In the genomic region with DNA sequence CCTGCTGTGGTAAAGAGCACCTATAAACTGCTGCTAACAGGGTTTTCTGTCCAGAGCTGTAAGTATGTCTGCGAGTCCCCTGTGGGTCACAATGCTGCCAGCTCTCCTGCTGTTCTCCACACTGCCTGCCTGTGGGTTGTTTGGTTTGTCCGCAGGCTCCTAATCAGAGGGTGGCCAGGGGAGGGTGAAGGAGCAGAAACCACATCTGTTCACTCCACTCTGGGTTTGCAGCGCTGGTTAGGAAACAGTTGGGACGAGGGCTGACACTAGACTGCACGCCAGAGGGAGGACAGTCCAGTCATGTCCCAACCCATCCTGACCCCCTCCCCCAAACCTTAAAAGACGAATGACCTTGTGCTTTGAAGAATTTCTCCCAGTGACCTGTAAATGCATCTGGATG, we compare ENCODE assay signal across 18 mouse cellular contexts. TPM values are rescaled to one million over a fixed set of nuclear protein-coding genes. Genes with fewer than 3 reads are reported as not detected.
DNase-seq lines count a peak whose midpoint lies in the region; ATAC-seq and TF ChIP-seq lines count a peak whose summit lies in the region.
"Had no signal": no experiment of that assay in that cellular context is flagged by ENCODE, and none has a peak within 500 bp of the region (broad histone marks: within the 10 kb centered on the region; RNA-seq: fewer than 3 reads in every experiment).

No protein-coding gene starts in this region.

- no peak for ATAC-seq in forebrain, embryonic 14.5 days
- ATAC-seq in megakaryocyte, adult 5-6 weeks (ENCODE audit: poor library complexity, severe bottlenecking) = no peak
- peak; percentile 7; the same call in 1 of the 2 replicates for ATAC-seq in liver, embryonic 14.5 days (ENCODE audit: insufficient read depth)
- no peak for ATAC-seq in neural tube, embryonic 15.5 days (ENCODE audit: low FRiP score)

- TF ChIP-seq EP300 in liver, embryonic 14.5 days (IDR thresholded peaks at IDR 0.05; ENCODE audit: low read depth) = no peak

- no peak overlapping the region for H3K4me3 ChIP-seq in forebrain, embryonic 10.5 days
- H3K4me3 ChIP-seq in forebrain, embryonic 14.5 days (ENCODE audit: low read depth, low read length) = no peak overlapping the region
- peak overlapping the region; percentile 85 for H3K4me3 ChIP-seq in megakaryocyte, embryonic 14.5 days (replicated peaks)
- no peak overlapping the region for H3K4me3 ChIP-seq in liver, embryonic 14.5 days (ENCODE audit: insufficient read depth in 1 of 2, low read depth in 2 of 2, low read length in 2 of 2)
- H3K4me3 ChIP-seq in neural tube, embryonic 15.5 days (replicated peaks) = no peak overlapping the region
- H3K4me3 ChIP-seq: heart, embryonic 10.5 days; kidney, embryonic 15.5 days; limb, embryonic 15.5 days; neural tube, embryonic 12.5 days had no signal

- no peak; the same call in 1 of the 2 replicates for TF ChIP-seq CTCF in liver, embryonic 14.5 days (IDR thresholded peaks at IDR 0.05; ENCODE audit: low read depth)

- H3K4me2 ChIP-seq in forebrain, embryonic 14.5 days (ENCODE audit: low read length) = no peak overlapping the region
- H3K4me2 ChIP-seq in liver, embryonic 14.5 days (ENCODE audit: low read depth) = peak overlapping the region; percentile 65
- H3K4me2 ChIP-seq in neural tube, embryonic 15.5 days = no peak overlapping the region
- H3K4me2 ChIP-seq: kidney, embryonic 15.5 days; limb, embryonic 15.5 days; neural tube, embryonic 12.5 days had no signal

- H3K27ac ChIP-seq in forebrain, embryonic 10.5 days = peak overlapping the region; percentile 41; the same call in 1 of the 2 replicates
- H3K27ac ChIP-seq in forebrain, embryonic 14.5 days (ENCODE audit: low read depth, low read length) = no peak overlapping the region
- peak overlapping the region; percentile 88 for H3K27ac ChIP-seq in liver, embryonic 14.5 days
- H3K27ac ChIP-seq in neural tube, embryonic 15.5 days (replicated peaks) = peak overlapping the region; percentile 46
- H3K27ac ChIP-seq: kidney, embryonic 15.5 days; limb, embryonic 15.5 days; neural tube, embryonic 12.5 days had no signal

- 61% methylated on average over 6 of the region's 6 CpGs for WGBS in forebrain, embryonic 10.5 days
- WGBS in forebrain, embryonic 14.5 days = 64% methylated on average over 6 of the region's 6 CpGs
- 20% methylated on average over 6 of the region's 6 CpGs for WGBS in liver, embryonic 14.5 days (ENCODE audit: insufficient replicate concordance)
- 50% methylated on average over 6 of the region's 6 CpGs for WGBS in neural tube, embryonic 15.5 days

- peaks cover 66% of the 10 kb centered on the region for H3K36me3 ChIP-seq in forebrain, embryonic 10.5 days (replicated peaks)
- H3K36me3 ChIP-seq in forebrain, embryonic 14.5 days (ENCODE audit: control insufficient read depth, insufficient read depth, low read length) = peaks cover 20% of the 10 kb centered on the region; the same call in 1 of the 2 replicates
- H3K36me3 ChIP-seq in megakaryocyte, embryonic 14.5 days (replicated peaks; ENCODE audit: low read length) = peaks cover 100% of the 10 kb centered on the region
- H3K36me3 ChIP-seq in liver, embryonic 14.5 days (replicated peaks; ENCODE audit: control insufficient read depth, insufficient read depth, low read depth) = peaks cover 61% of the 10 kb centered on the region
- peaks cover 16% of the 10 kb centered on the region; the same call in 1 of the 2 replicates for H3K36me3 ChIP-seq in neural tube, embryonic 15.5 days

- no peak for DNase-seq in forebrain, embryonic 10.5 days (ENCODE audit: extremely low spot score, low spot score)
- no peak for DNase-seq in forebrain, embryonic 14.5 days (ENCODE audit: low spot score)
- no peak for DNase-seq in liver, embryonic 14.5 days (ENCODE audit: low read depth in 3 of 3, low spot score in 3 of 3)
- no peak for DNase-seq in right cerebral cortex, postnatal 36 days (ENCODE audit: low spot score in 2 of 2)
- no peak for DNase-seq in lung, postnatal 36 days
- DNase-seq: cerebellum, adult 11 months; layer of hippocampus, adult 9-11 months had no signal

- peaks cover 31% of the 10 kb centered on the region for H3K4me1 ChIP-seq in forebrain, embryonic 10.5 days
- peaks cover 10% of the 10 kb centered on the region for H3K4me1 ChIP-seq in forebrain, embryonic 14.5 days (ENCODE audit: control insufficient read depth, insufficient read depth, low read length)
- peaks cover 100% of the 10 kb centered on the region for H3K4me1 ChIP-seq in megakaryocyte, embryonic 14.5 days
- H3K4me1 ChIP-seq in liver, embryonic 14.5 days (replicated peaks; ENCODE audit: control insufficient read depth in 2 of 2, insufficient read depth in 2 of 2, low read length in 1 of 2) = peaks cover 46 to 68% of the 10 kb centered on the region in 2 experiments
- H3K4me1 ChIP-seq in neural tube, embryonic 15.5 days = peaks cover 24% of the 10 kb centered on the region

- H3K9me3 ChIP-seq in forebrain, embryonic 10.5 days = no peaks in the 10 kb centered on the region
- H3K9me3 ChIP-seq in forebrain, embryonic 14.5 days (replicated peaks; ENCODE audit: control insufficient read depth, low read length) = no peaks in the 10 kb centered on the region
- no peaks in the 10 kb centered on the region for H3K9me3 ChIP-seq in megakaryocyte, embryonic 14.5 days
- no peaks in the 10 kb centered on the region for H3K9me3 ChIP-seq in liver, embryonic 14.5 days (ENCODE audit: control insufficient read depth, low read length)
- no peaks in the 10 kb centered on the region for H3K9me3 ChIP-seq in neural tube, embryonic 15.5 days (replicated peaks)
- H3K9me3 ChIP-seq: heart, embryonic 10.5 days; kidney, embryonic 15.5 days; limb, embryonic 15.5 days; neural tube, embryonic 12.5 days had no signal

- H3K9ac ChIP-seq in forebrain, embryonic 14.5 days (ENCODE audit: low read length) = no peak overlapping the region
- peak overlapping the region; percentile 49 for H3K9ac ChIP-seq in liver, embryonic 14.5 days (replicated peaks)
- no peak overlapping the region for H3K9ac ChIP-seq in neural tube, embryonic 15.5 days (replicated peaks)
- H3K9ac ChIP-seq: kidney, embryonic 15.5 days; limb, embryonic 15.5 days; neural tube, embryonic 12.5 days had no signal

- H3K27me3 ChIP-seq in forebrain, embryonic 10.5 days (ENCODE audit: poor library complexity, severe bottlenecking) = no peaks in the 10 kb centered on the region
- no peaks in the 10 kb centered on the region for H3K27me3 ChIP-seq in forebrain, embryonic 14.5 days (replicated peaks; ENCODE audit: control insufficient read depth, insufficient read depth, low read length)
- H3K27me3 ChIP-seq in megakaryocyte, embryonic 14.5 days (replicated peaks) = no peaks in the 10 kb centered on the region
- H3K27me3 ChIP-seq in liver, embryonic 14.5 days (ENCODE audit: control insufficient read depth, insufficient read depth, low read length) = no peaks in the 10 kb centered on the region
- H3K27me3 ChIP-seq in neural tube, embryonic 15.5 days (replicated peaks) = no peaks in the 10 kb centered on the region
- H3K27me3 ChIP-seq: kidney, embryonic 15.5 days; limb, embryonic 15.5 days; neural tube, embryonic 12.5 days had no signal

RNA-seq across cellular contexts. Expression of a gene that starts 16.1 kb away (rescaled TPM):
- polyA plus RNA-seq in forebrain, embryonic 10.5 days (2016; fragmentation: Nextera tagmentation; extraction: Ambion mirVana) = 26.5 and 26.8 TPM in 2 replicates
- polyA plus RNA-seq in forebrain, embryonic 14.5 days (2014; fragmentation: Nextera tagmentation; extraction: Ambion mirVana) = 19.6 and 20.0 TPM in 2 replicates
- 293 and 361 TPM in 2 replicates for polyA plus RNA-seq in megakaryocyte, embryonic 14.5 days (2012; ENCODE audit: insufficient read depth, low replicate concordance)
- 45.8 and 48.6 TPM in 2 replicates for total RNA-seq in megakaryocyte, adult 5-6 weeks (2015)
- total RNA-seq in megakaryocyte, adult 5-6 weeks (2017) = 103 and 116 TPM in 2 replicates
- 29.1 and 34.8 TPM in 2 replicates for polyA plus RNA-seq in liver, embryonic 14.5 days (2012; rRNA removed)
- polyA plus RNA-seq in liver, embryonic 14.5 days (2014; fragmentation: Nextera tagmentation; extraction: Ambion mirVana) = 21.3 and 24.7 TPM in 2 replicates
- polyA plus RNA-seq in neural tube, embryonic 15.5 days (2015; fragmentation: Nextera tagmentation; extraction: Ambion mirVana) = 25.3 and 30.3 TPM in 2 replicates

RNA-seq across cellular contexts. Expression of a gene that starts 27.2 kb away (rescaled TPM):
- polyA plus RNA-seq in forebrain, embryonic 10.5 days (2016; fragmentation: Nextera tagmentation; extraction: Ambion mirVana) = 2.7 and 3.9 TPM in 2 replicates
- polyA plus RNA-seq in forebrain, embryonic 14.5 days (2014; fragmentation: Nextera tagmentation; extraction: Ambion mirVana) = 3.1 and 3.9 TPM in 2 replicates
- polyA plus RNA-seq in megakaryocyte, embryonic 14.5 days (2012; ENCODE audit: insufficient read depth, low replicate concordance) = 19.3 and 30.2 TPM in 2 replicates
- total RNA-seq in megakaryocyte, adult 5-6 weeks (2015) = 6.2 and 8.3 TPM in 2 replicates
- 9.6 and 10.2 TPM in 2 replicates for total RNA-seq in megakaryocyte, adult 5-6 weeks (2017)
- polyA plus RNA-seq in liver, embryonic 14.5 days (2012; rRNA removed) = 3.6 and 5.6 TPM in 2 replicates
- polyA plus RNA-seq in liver, embryonic 14.5 days (2014; fragmentation: Nextera tagmentation; extraction: Ambion mirVana) = 4.2 and 5.0 TPM in 2 replicates
- polyA plus RNA-seq in neural tube, embryonic 15.5 days (2015; fragmentation: Nextera tagmentation; extraction: Ambion mirVana) = 8.1 and 8.4 TPM in 2 replicates

RNA-seq across cellular contexts. Expression of a gene that starts 29.1 kb away (rescaled TPM):
- not detected in 2 replicates for polyA plus RNA-seq in forebrain, embryonic 10.5 days (2016; fragmentation: Nextera tagmentation; extraction: Ambion mirVana)
- 0.31 TPM in 1 of 2 replicates, not detected in the other for polyA plus RNA-seq in forebrain, embryonic 14.5 days (2014; fragmentation: Nextera tagmentation; extraction: Ambion mirVana)
- polyA plus RNA-seq in megakaryocyte, embryonic 14.5 days (2012; ENCODE audit: insufficient read depth, low replicate concordance) = 0.29 TPM in 1 of 2 replicates, not detected in the other
- total RNA-seq in megakaryocyte, adult 5-6 weeks (2015) = not detected in 2 replicates
- not detected in 2 replicates for total RNA-seq in megakaryocyte, adult 5-6 weeks (2017)
- 0.01 TPM in 1 of 2 replicates, not detected in the other for polyA plus RNA-seq in liver, embryonic 14.5 days (2012; rRNA removed)
- 0.05 TPM in 1 of 2 replicates, not detected in the other for polyA plus RNA-seq in liver, embryonic 14.5 days (2014; fragmentation: Nextera tagmentation; extraction: Ambion mirVana)
- 0.12 and 0.19 TPM in 2 replicates for polyA plus RNA-seq in neural tube, embryonic 15.5 days (2015; fragmentation: Nextera tagmentation; extraction: Ambion mirVana)
- total RNA-seq: adrenal gland, postnatal 4 days; ES-E14; gastrocnemius, adult 18-20 months had no signal
- polyA plus RNA-seq: heart, embryonic 10.5 days; limb, embryonic 15.5 days; neural tube, embryonic 12.5 days; thymus, postnatal 0 days had no signal

RNA-seq across cellular contexts. Expression of a gene that starts 35.4 kb away (rescaled TPM):
- 0.16 TPM in 1 of 2 replicates, not detected in the other for polyA plus RNA-seq in forebrain, embryonic 10.5 days (2016; fragmentation: Nextera tagmentation; extraction: Ambion mirVana)
- polyA plus RNA-seq in forebrain, embryonic 14.5 days (2014; fragmentation: Nextera tagmentation; extraction: Ambion mirVana) = not detected in 2 replicates
- 0.16 TPM in 1 of 2 replicates, not detected in the other for polyA plus RNA-seq in megakaryocyte, embryonic 14.5 days (2012; ENCODE audit: insufficient read depth, low replicate concordance)
- not detected in 2 replicates for total RNA-seq in megakaryocyte, adult 5-6 weeks (2015)
- not detected in 2 replicates for total RNA-seq in megakaryocyte, adult 5-6 weeks (2017)
- not detected in 2 replicates for polyA plus RNA-seq in liver, embryonic 14.5 days (2012; rRNA removed)
- polyA plus RNA-seq in liver, embryonic 14.5 days (2014; fragmentation: Nextera tagmentation; extraction: Ambion mirVana) = not detected in 2 replicates
- 1.2 and 1.3 TPM in 2 replicates for polyA plus RNA-seq in neural tube, embryonic 15.5 days (2015; fragmentation: Nextera tagmentation; extraction: Ambion mirVana)
- total RNA-seq: adrenal gland, postnatal 4 days; ES-E14; gastrocnemius, adult 18-20 months had no signal
- polyA plus RNA-seq: heart, embryonic 10.5 days; kidney, embryonic 15.5 days; limb, embryonic 15.5 days; neural tube, embryonic 12.5 days; thymus, postnatal 0 days had no signal
